Mouse (Mus musculus) spleen, adult 2 months (tissue): Measurements from ENCODE around the gene Zmynd8.

Experiments
- CTCF ChIP-seq: fragments of 200-500 bp; IDR thresholded peaks from 2 replicates; pipeline ENCODE4 v1.5.1; 2011; ENCODE audit warnings: mild to moderate bottlenecking, inconsistent platforms; ENCODE audit not compliant: insufficient read depth, insufficient read length, insufficient replicate concordance; ENCODE audit errors: extremely low read depth
- POLR2A ChIP-seq: fragments of 200-500 bp; IDR thresholded peaks from 2 replicates; pipeline ENCODE4 v1.6.1; 2011; ENCODE audit warnings: low read depth, low read length, inconsistent platforms

DNA sequence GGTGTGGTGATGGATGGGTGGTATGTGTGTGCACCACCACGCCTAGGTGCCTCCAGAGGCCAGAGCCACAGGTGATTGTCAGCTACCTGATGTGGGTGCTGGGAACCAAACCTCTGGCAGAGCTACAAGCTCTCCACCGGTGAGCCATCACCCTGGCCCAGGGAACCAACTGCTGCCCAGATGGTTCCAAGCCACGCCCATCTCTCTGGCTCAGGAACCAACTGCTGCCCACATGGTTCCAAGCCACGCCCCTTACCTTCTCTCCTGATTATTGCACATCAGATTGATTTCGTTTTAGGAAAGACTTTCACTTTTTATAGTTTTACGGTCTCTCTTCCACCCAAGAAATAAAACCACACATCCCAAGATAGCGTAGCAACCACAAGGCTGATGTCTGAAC is 150.8 kb downstream of the Zmynd8 start:
- TF ChIP-seq CTCF (no peak), POLR2A (no peak)
